Mouse (Mus musculus) kidney, postnatal 36 days (tissue): ENCODE measurements around the gene Pla2g12a.
A peak's percentile ranks its signal among the peaks of the same experiment; 100 is the strongest.

Experiments
- DNase-seq, 2 experiments: peaks; one replicate each; pipeline ENCODE4 v3.0.0; 2021 to 2022; ENCODE audit warnings: mixed read lengths in 2 of 2

Gene Pla2g12a

GRCm38 (mm10) chr3:129901271-129901809 lies 22.9 kb downstream of the Pla2g12a start, which contains the start of gene Casp6:
TSS of gene Casp6 (plus strand) at chr3:129901425.
- peak; percentile 90 to 96 for DNase-seq

DNA sequence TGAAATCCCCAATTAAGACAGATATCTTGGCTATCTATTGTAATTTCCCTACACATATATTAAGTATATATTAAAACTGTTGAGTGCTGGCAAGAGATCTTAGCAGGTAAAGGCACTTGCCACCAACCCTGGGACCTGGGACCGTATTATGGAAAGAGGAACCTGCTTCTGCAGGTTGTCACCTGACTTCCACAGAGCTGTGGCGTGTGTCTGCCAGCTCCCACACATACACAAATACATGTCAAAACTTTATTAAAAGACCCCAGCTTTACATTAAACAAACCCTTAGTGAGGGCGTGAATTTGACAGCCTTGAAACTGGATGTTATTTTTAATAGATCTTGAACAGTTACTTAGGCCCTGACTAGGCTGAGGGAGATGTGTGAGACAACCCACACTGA lies 25.0 kb downstream of the Pla2g12a start:
- no peak for DNase-seq

DNA sequence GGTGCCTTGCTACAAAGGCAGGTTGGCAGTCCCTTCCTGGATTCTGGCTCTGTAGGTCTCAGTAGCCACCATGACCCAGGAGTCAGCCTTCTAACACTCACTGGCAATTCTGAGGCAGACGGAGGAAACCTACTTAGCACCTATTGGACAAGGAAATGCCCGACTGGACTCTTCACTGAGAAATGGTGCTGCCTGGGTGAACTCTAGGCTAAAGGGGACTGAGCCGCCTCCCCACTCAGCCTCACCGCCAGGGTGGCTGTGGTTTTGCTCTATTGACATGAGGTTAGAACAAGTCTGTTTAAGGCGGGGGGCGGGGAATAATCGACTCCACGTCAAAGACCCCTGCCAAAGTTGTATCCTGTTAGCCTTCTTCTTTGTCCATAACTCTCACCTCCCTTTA lies 25.5 kb downstream of the Pla2g12a start:
- DNase-seq = no peak

GRCm38 (mm10) chr3:129904381-129905132 lies 26.2 kb downstream of the Pla2g12a start:
- DNase-seq = no peak

- no peak for DNase-seq
Measured at GRCm38 (mm10) chr3:129912025-129912424, 33.6 kb downstream of the Pla2g12a start.

- DNase-seq = no peak
Measured at GRCm38 (mm10) chr3:129913241-129913640, 34.8 kb downstream of the Pla2g12a start.

DNA sequence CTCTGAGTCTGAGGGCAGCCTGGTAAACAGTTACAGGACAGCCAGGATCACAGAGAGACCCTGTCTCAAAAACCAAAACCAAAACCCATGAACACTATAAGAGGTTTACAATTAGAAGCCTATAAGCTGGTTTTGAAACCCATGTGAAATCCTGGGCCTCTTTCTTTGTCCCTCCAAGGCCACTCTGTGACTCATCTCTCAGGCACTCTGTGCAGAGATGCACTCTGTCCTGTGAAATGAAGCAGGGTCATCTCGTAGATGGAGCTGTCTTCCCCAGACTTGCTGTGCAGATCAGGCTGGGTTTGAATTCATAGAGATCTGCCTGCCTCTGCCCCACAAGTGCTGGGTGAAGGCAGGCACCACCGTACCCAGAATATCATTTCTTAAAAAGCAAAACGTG lies 39.0 kb downstream of the Pla2g12a start:
- DNase-seq = no peak

DNA sequence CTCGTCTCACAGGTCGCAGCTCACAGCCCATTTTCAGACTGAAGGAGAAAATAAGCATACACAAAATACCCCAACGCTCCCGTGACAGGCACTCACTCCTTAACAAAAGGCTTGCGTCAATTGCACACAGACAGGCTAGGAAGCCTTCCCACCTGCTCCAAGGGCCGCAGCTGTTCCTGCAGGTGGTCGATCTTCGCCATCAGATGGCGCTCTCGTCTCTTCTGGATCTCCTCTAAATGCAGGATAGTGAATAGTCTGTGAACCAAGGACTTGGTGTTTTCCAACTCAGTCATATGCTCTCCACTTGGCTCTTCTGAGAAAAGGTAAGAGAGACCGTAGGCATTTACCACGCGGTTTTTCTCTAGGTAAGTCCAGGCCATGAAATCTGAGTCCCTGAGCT lies 40.0 kb downstream of the Pla2g12a start:
- DNase-seq = peak; percentile 62 to 87

GRCm38 (mm10) chr3:129923581-129923980 lies 45.2 kb downstream of the Pla2g12a start:
- DNase-seq = no peak

- no peak for DNase-seq
Measured at GRCm38 (mm10) chr3:129925861-129926260, 47.5 kb downstream of the Pla2g12a start.

- DNase-seq = no peak
Measured at GRCm38 (mm10) chr3:129930213-129930778, 51.9 kb downstream of the Pla2g12a start.

GRCm38 (mm10) chr3:129932443-129932842 lies 54.0 kb downstream of the Pla2g12a start:
- DNase-seq = peak in 1 of 2 experiments; percentile 21

- no peak for DNase-seq
Measured at GRCm38 (mm10) chr3:129936561-129936960, 58.2 kb downstream of the Pla2g12a start.

- DNase-seq = no peak
Measured at GRCm38 (mm10) chr3:129937848-129938247, 59.4 kb downstream of the Pla2g12a start.

- no peak for DNase-seq
Measured at GRCm38 (mm10) chr3:129939058-129939457, 60.7 kb downstream of the Pla2g12a start.

- DNase-seq = no peak
Measured at GRCm38 (mm10) chr3:129940780-129941179, 62.4 kb downstream of the Pla2g12a start.

DNA sequence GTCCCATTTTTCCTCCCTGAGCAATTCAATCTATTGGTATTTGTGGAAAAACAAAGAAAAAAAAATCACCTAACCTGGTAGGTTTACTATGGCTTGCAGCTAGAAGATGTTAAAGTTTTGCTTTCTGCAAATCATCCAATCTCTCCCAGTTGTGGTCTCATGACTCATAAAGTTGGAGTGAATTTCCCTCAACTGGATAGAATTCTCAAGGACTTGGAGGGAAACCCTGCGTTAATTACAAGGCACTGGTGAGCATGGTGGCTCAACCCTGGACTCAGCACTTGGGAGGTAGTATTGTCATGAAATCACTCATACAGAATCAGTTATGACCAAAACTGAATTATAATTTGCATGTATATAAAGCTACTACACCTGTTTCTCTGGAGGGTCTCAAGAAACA lies 62.9 kb downstream of the Pla2g12a start:
- DNase-seq = no peak

- no peak for DNase-seq
Measured at GRCm38 (mm10) chr3:129943813-129944212, 65.4 kb downstream of the Pla2g12a start.
